Mouse (Mus musculus): ENCODE results near the gene Pdgfb. TPM values are rescaled to one million over a fixed set of nuclear protein-coding genes. Genes with fewer than 3 reads are reported as not detected.

Gene Pdgfb
- total RNA-seq (2022) = 10 to 100 TPM; 42.7 to 52.9 (median 43.2) TPM

DNA sequence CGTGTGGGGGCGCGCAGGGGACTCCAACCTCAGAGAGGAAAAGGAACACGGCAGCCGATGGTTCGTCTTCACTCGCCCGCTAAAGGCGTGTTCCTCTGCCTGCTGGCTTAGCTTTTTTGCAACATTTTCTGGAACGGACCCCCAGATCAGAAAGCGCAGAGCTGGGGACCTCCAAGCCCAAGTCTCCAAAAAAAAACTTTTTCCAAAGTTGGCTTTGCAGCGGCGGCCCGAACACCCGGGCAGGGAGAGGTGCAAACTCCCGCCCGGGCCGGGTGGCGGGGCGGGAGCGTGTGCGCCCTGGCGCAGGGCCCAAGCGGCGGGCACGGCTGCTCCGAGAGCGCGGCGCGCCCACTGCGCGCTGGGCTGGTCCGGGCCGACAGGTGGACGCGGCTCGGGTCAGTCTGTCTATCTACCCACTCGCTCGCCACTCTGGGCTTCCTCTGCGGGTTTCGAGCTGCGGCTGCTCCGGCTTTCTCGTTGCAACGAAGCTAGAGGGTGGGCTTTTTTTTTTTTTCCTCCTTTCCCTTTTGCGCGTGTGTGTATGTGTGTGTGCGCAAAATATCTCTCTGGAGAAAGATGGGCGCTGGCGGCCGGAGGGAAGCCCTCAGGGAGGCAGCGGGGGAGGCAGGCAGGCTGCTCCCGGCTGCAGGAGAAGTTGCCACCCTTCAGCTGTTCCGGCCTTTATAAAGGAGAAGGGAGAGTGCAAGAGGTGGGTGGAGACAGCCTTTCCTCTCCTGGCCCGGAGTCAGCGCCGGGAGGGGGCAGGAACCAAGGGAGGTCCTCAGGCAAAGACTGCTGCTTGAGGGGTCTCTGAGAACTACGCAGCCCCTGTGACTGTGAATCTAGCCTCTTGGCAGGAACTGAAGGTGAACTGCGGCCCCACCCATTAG lies at the start of gene Pdgfb:
Gene Pdgfb, minus strand, starts transcription at position 657 of the 890 bp plus-strand sequence.
- peak; percentile 81 for DNase-seq

DNA sequence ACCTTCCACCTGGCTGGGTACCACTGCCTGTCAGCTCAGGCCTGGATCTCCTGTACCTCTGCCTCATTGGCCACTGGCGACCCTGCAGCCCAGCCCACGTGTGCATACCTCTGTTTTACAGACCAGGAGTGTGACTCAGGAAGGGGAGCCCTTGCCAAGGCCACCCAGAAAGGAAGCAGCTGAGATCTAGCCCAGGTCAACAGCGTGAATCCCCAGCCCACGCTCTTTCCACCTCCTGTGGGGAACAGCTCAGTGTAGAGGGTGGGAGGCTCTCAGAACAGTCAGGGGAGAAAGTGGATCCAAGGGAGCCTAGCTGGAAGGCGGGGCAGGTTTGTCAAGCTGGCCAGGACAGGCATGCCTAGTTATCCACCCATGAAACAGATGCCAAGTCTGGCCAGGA lies 48.0 kb upstream of the Pdgfb start:
- no peak for DNase-seq

DNA sequence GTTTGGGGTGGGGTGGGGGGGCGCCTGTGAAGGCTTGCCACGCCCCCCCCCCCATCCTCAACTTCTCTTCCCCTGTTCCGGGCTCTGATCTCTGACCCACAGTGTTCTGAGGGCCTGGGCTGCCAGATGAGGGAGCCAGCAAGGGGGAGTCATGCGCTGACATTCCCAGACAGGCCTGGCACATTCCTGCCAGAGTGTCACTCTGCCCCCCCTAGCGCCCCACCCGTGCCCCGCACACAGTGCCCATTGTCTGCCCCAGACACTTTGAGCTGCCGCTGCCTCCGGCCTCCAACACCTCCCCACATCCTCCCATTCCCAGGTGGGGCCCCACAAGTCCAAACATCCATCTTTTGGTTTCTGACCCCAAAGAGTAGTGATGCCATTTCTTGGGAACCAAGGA lies 47.6 kb upstream of the Pdgfb start:
- DNase-seq = no peak

DNA sequence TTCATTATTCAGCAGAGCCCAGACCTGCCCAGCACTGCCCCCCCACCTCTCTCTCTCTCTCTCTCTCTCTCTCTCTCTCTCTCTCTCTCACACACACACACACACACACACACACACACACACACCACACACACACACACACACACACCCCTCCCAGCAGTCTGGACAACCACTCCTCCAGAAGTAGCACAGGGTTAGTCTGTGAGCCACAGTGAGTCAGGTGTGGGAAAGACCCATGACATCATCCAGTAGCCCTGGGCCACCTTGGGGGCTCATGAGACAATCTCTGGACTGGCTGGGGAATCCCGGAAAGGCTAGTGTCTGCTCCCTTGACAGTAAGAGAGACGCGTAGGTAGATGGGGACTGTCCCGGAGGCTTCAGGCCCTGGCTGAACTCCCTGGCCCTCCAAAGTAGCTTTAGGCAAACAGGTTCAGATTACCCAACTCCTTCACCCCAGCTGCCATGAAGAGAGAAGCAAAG lies 46.3 kb upstream of the Pdgfb start:
- DNase-seq = no peak

DNA sequence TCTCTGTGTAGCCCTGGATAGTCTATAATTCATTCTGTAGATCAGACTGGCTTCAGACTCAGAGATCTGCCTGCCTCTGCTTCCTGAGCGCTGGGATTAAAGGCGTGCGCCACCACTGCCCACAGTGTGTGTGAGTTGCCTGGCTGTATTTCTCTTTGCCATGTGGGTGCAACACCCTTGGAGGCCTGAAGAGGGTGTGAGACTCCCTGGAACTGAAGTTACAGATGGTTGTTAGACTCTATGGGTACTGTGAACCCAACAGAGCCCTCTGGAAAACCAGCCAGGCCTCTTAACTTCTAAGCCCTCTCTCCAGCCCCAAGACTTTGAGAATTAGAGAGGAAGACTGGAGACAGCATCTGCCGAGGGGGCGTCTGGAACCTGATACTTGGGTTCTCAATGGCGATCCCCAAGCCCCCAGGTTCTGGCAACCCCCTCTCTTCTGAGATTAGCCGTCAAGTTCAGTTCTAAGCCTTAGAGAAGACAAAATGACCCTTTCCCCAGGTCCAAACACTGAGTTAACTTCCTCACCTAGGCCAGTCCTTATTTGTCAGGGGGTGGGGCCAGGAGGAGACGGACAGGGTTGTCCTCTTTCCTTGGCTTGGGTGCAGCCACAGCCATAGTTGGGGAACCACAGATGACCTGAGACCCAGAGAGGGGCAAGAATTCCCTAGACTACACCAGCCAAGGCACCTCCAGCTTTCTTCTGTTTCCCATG lies 45.7 kb upstream of the Pdgfb start:
- DNase-seq = no peak

DNA sequence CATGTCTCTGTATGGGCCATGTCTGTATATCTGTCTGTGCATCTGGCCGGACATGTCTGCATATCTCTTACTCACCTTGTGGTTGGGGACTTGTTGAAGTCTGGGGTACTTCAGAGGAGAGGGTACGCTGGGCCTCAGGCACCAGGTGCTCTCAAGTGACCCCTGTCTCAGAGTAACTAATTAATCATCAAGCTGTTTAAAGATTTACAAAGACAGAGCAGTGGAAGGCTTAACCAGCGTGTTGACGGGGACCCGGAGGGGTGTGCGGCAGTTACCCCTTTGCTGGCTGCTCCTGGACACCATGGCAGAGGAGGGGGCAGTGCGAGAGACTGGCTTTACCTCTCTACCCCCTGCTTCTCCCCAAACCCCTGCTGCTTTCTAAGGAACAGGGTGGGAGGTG lies 44.8 kb upstream of the Pdgfb start:
- DNase-seq = no peak

DNA sequence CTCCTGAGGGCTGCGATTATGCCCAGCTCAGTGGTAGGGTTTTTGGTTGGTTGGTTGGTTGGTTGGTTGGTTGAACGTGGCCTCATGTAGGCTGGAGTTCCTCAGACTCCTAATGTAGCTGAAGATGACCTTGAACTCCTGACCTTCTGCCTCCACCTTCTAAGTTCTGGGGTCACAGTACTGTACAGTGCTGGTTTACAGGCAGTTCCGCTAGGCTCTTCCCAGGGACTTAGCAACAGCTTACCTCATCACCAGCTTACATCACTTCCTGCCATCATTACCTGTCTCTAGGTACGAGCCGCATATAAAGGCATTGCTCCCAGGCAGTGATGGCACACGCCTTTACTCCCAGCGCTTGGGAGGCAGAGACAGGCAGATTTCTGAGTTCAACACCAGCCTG lies 43.4 kb upstream of the Pdgfb start:
- DNase-seq = no peak

DNA sequence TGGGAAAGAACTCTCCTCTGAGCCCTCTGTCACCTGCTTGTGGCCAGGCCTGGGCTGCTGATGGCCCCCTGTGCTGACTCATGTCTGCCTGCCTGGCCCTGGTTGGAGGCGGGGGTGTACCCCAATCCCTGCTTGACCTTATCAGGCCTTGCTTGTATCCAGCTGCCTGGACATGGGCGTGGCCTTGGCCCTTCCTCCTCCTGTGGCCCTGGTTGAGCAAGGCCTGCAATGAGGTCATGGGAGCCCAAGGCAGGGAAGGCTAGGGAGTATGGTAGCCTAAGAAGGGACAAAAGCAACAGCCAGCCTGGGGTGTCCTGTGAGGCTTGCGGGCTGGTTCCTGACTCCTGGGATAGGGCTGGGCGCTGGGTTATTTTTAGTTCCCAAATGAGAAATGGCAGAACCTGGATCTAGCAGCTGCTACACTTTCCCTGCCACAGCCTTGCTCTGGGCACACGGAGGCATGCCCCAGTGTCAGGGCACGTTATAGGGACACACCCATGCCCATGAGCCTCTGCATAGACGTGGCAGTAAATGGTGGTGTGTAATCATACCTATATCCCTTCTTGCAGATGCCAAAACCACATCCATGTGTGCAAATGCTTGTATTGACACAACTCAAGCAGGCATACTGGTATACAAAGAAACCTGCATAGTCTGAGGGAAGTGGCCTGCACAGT lies 39.4 kb upstream of the Pdgfb start:
- peak; percentile 94 for DNase-seq

DNA sequence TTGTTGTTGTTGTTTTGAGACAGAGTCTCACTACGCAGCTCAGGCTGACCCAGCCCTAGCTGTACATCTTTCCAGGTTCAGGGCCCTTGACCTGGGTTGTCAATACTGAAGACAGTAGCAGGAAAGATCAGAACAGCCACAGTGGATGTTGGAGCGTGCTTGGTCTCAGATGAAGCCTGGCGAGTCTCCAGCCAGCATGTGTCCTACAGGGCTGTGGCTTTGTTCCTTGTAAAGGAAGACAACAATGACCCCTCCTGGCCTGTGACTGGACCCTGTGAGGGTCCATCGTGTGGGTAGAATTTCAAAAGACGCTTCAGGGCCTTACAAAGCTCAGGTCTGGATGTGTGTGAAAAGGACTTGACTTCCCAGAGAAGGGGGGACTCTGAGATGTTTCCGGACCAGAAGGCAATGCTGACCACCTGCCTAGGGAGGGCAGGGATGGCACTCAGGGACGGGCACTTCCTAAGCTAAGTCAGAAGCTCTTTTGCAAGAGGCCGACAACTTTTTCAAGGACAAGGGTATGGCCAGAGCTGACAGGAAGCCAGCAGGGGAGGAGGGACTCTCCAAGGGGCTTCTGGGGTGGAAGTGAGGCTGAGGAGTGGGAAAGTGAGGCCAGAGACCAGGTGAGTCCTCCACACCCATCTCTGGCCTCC lies 38.7 kb upstream of the Pdgfb start:
- DNase-seq = peak; percentile 50

DNA sequence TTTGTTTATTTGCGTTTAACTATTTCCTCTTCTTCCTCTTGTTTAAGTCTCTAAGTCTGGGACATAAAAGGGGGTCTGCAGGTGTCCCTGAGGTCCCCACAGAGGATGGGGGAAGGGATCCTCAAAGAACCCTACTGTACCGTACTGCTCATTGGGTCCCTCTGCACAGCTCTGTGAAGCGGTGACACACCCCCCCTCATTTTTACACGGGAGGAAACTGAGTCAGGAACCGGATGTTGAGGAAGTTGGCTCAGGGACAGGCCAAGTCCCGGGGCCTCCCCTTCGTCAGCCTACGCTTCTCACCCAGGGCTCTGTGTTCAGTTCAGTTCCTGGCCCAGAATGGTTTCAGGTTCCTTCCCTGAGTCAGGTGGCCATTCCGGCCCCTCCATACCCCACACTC lies 37.0 kb upstream of the Pdgfb start:
- DNase-seq = no peak

DNA sequence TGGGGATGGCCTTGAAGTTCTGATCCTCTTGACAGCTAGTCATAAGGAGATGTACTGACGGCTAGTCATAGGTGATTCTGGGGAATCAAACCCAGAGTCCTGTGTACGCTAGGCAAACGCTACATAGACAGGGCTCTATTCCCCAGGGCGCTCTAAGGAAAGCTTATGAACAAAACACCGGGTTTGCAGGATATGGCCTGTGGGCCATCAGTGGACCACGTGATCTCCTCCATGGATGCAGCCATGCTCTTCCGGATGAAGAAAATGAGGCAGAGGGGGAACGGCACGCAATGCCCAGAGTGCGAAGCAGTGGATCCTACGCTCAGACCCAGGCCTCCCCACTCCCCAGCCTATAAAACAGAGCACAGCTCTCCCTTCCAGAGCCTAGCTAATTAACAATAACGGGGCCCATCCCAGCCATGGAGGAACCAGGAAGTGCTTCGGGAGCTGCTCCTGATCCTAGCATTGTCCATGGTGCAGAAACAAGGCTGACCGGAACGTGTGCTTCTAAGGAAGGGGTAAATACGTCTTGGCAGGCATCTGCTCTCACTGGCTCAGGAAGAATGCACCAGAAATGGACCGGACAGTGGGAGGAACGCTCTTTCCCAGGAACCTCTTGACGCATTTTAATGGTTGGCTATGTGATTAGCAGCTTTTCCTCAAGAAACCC lies 36.5 kb upstream of the Pdgfb start:
- DNase-seq = no peak

DNA sequence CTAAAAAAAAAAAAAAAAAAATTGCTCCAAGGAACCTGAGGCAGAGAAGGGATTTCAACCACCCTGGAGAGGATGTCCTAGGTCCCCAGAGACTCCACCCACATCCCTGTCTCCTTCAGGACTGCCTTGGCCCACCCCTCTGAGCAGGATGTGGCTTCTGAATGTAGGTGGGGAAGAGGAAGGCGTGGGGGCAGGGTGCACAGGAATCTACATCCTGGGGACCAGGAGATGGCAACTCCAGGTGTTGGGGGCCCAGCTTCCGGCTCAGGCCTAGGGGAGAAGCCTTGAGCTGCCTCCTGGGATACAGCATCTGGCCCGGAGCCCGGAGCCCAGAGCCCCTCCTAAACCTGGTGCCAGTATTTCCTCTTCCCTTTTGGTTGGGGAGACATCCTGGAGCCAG lies 35.3 kb upstream of the Pdgfb start:
- no peak for DNase-seq

DNA sequence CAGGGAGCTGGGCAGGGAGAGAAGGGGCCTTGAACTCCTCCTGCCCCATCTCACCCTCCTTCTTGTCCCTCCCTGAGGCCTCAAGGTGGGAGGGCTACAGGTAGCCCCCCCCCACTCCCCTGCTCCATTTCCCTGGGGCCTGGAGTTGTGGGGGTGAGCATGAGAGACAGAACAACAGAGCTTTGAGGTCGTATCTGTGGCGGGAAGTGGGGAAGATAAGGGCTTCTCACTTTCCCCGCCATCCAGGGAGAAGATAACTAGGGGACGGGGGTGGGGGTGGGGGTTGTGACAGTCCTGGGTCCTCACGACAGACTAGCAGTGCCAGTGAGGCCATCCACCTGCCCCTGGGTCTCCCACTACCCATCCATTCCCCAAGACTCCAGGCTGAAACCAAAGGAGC lies 33.2 kb upstream of the Pdgfb start:
- DNase-seq = no peak

DNA sequence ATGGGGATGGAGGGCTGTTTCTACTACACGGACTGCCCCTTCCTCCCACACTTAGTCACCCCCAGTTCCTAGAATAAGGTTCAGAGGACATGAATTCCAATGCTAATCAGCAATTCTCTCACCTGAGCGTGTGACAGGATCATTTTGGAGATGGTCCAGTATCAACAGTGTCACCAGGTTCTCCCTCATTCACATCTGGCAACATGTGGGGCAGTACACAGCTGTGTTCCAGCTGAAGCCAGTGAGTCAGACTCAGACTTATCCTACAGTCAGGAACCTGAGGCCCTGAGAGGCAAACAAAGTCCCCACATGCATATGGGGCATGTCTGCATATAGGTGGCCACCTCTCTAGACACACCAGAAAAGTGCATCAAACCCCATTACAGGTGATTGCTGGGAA lies 32.5 kb upstream of the Pdgfb start:
- no peak for DNase-seq

DNA sequence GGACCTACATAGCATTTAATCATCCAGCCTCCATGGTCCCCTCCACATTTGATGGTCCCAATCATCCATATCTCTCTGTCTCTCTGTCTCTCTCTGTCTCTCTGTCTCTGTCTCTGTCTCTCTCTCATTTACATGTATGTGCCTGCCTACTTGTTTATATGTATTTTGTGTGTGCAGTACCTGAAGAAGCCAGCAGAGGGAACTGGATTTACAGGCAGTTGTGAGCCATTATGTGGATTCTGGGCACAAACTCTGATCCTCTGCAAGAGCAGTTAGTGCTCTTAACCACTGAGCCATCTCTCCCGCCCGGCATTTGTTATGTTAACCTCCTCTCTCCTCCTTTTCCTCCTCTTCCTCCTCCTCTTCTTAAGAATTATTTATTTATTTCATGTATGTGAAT lies 31.0 kb upstream of the Pdgfb start:
- no peak for DNase-seq

DNA sequence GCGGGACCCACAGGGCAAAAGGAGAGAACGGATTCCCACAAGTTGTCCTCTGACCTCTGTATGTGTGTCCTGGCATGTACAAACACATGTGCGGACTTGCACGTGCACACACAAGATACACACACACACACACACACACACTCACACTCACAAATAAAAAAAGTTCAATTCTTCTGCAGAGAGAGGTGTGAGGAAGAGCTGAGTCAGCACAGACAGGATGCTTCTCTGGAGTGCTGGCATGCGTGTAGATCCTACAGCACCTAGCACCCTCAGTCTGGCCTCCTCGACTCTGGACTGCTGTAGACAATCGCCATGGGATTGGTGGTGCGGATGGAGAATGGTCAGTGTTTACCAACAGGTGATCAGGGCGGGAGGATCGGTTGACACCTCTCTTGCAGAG lies 29.5 kb upstream of the Pdgfb start:
- no peak for DNase-seq

DNA sequence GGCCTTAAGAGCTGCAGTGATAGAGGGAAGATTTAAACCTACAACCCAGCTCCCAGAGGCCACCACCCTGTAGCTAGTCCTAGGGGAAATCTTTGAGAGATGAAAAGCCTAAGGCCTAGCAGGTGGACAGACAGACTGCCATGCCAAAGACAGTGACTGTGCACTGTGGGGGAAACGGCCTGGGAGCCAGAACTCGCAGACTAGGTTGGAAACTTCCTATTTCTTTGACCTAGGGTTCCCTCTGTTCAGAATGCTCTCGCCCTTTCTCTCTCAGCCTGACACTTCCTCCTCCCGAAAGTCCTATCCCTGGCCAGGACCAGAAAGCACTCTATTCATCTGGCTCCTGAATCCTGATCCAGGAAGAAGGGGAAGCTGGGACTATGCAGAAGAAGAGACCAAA lies 27.4 kb upstream of the Pdgfb start:
- DNase-seq = no peak

DNA sequence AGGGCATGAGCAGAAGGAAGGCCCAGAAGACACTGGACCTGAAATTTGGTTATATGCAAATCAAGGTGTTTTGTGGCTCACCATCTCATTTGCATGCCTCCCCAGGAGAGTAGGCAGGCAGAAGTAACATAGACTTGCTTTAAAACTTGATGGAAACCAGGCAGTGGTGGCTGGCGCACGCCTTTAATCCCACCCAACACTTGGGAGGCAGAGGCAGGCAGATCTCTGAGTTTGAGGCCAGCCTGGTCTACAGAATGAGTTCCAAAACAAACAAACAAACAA lies 23.3 kb upstream of the Pdgfb start:
- no peak for DNase-seq

DNA sequence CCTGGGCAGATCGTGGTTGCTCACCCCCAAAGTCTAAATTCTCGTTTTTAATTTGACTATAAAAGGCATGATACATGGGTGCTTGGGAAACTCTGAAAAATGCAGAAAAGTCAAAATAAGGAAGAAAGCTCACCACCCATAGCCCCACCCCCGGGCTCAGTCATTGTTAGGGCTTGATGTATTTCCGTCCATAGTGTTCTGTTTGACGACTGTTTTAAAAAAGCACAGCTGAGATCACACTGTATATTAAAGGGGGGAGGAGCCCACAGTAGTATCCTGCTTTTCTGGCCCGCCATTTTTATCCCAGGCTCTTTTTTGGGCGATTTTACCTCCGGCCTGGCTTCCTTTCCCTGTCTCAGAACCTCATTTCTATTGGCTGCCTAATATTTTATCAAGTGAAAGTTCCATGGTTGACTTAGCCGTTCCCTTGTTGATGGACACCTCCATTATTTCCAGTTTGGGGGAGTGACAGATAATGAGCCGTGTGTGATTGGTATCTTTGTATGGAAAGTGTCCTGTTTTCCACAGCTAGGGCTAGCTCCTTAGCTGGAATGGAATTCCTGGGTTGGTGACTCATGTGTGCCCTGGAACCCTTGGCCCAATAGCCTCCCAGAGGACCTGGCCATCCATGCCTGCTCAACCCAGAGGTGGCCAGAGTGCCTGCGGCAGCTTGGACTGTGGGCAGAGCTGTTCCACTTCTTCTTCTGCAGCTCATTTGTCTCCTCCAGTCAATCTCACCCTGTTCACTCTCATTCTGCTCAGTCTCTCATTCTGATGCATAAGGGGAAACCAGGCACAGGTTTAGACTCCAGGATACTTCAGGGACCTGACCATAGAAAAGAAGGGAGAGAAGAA lies 22.7 kb upstream of the Pdgfb start:
- no peak for DNase-seq

DNA sequence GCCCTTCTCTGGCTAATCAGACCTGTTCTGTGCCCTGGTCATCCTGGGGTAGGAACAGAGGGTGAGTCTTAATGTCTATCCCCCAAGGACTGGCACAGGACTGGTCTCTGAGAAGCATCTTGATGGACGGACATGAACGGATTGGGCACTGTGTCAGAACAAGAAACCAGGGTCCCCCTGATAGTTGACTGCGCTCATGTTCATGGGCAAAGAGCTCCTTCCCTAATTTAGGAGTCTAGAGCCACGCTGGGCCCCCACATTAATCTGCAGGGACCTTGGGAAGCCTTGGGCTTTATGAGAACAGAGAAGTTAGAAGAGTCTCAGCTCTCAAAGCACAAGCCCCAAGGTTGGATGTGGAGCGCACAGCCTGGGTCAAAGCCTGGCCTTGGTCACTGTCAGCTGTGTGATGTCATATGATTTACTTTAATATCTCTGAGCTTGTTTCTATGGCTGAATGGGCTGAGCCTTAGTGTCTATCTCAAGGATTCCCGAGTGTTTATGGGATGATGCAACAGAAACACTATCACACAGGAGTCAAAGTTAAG lies 20.6 kb upstream of the Pdgfb start:
- peak; percentile 82 for DNase-seq

DNA sequence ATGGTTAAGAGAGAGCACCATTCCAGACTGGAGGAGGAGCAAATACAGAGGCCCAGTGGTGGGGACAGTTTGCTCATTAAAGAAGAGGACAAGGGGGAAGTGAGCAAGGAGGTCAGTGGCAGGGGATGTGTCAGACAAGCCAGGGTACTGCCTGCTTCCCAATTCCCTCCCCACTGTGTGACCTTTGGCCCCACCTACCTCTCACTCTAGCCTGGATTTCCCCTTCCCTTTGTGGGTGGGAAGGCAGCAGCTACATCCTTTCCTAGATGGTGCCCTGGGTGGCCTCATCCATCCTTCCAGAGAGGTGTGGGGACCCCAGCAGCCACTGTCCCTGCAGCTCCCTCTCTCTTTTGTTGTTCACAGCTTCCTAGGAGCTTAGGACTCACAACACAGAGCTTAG lies 20.1 kb upstream of the Pdgfb start:
- no peak for DNase-seq

All from adrenal gland, adult 8-10 months (tissue).